Mouse (Mus musculus) MEL (cell line): ENCODE data around the gene Itfg1.
"Not testable (repeated sequence)": the region's sequence is repeated elsewhere in the genome, so short reads cannot be mapped to it uniquely, and the experiment has no call there.

Source experiments
- BHLHE40 ChIP-seq: IDR thresholded peaks from 2 replicates; pipeline ENCODE4 v1.6.1; 2012; ENCODE audit warnings: low read depth, mild to moderate bottlenecking, inconsistent platforms, low read length, improper control_type of control experiment, borderline replicate concordance
- CTCF ChIP-seq, 3 experiments: IDR thresholded peaks in 2 of 3; conservative IDR thresholded peaks in 1 of 3; 2 replicates each; pipeline ENCODE4 v1.5.1; 2011 to 2012; ENCODE audit warnings: low read length in 3 of 3, low read depth in 2 of 3, mild to moderate bottlenecking in 2 of 3, improper control_type of control experiment in 1 of 3, inconsistent platforms in 1 of 3, mixed read lengths in 1 of 3, moderate library complexity in 1 of 3; ENCODE audit not compliant: control insufficient read depth in 1 of 3, insufficient read depth in 1 of 3, poor library complexity in 1 of 3, severe bottlenecking in 1 of 3
- E2F4 ChIP-seq: IDR thresholded peaks from 2 replicates; pipeline ENCODE4 v1.6.1; 2011; ENCODE audit warnings: low read depth, low read length, improper control_type of control experiment, borderline replicate concordance
- ELF1 ChIP-seq: IDR thresholded peaks from 2 replicates; pipeline ENCODE4 v1.6.1; 2014; ENCODE audit warnings: low read depth, mild to moderate bottlenecking, inconsistent platforms, low read length, improper control_type of control experiment, moderate library complexity
- ETS1 ChIP-seq: IDR thresholded peaks from 2 replicates; pipeline ENCODE4 v1.6.1; 2012; ENCODE audit warnings: low read depth, mild to moderate bottlenecking, inconsistent platforms, low read length, improper control_type of control experiment, moderate library complexity
- GABPA ChIP-seq: IDR thresholded peaks from 2 replicates; pipeline ENCODE4 v1.6.1; 2012; ENCODE audit warnings: low read depth, mild to moderate bottlenecking, inconsistent platforms, low read length, improper control_type of control experiment, moderate library complexity
- MAX ChIP-seq: IDR thresholded peaks from 2 replicates; pipeline ENCODE4 v1.6.1; 2011; ENCODE audit warnings: low read length, improper control_type of control experiment
- MEF2A ChIP-seq: IDR thresholded peaks from 2 replicates; pipeline ENCODE4 v1.6.1; 2014; ENCODE audit warnings: low read depth, mild to moderate bottlenecking, inconsistent platforms, low read length, improper control_type of control experiment; ENCODE audit not compliant: poor library complexity, insufficient replicate concordance, severe bottlenecking; ENCODE audit errors: extremely low read depth
- POLR2A ChIP-seq, 2 experiments: IDR thresholded peaks; 2 replicates each; pipeline ENCODE4 v1.6.1; 2011 to 2012; ENCODE audit warnings: low read length in 2 of 2, mild to moderate bottlenecking in 2 of 2, control low read depth in 1 of 2, improper control_type of control experiment in 1 of 2, low read depth in 1 of 2, moderate library complexity in 1 of 2; ENCODE audit not compliant: control insufficient read depth in 1 of 2, insufficient read depth in 1 of 2, poor library complexity in 1 of 2
- SIN3A ChIP-seq: IDR thresholded peaks from 2 replicates; pipeline ENCODE4 v1.6.1; 2012; ENCODE audit warnings: low read length, improper control_type of control experiment, inconsistent platforms
- TCF12 ChIP-seq: IDR thresholded peaks from 2 replicates; pipeline ENCODE4 v1.6.1; 2014; ENCODE audit warnings: low read depth, mild to moderate bottlenecking, inconsistent platforms, low read length, improper control_type of control experiment, moderate library complexity
- USF1 ChIP-seq: IDR thresholded peaks from 2 replicates; pipeline ENCODE4 v1.6.1; 2014; ENCODE audit warnings: low read depth, mild to moderate bottlenecking, inconsistent platforms, low read length, improper control_type of control experiment, moderate library complexity

DNA sequence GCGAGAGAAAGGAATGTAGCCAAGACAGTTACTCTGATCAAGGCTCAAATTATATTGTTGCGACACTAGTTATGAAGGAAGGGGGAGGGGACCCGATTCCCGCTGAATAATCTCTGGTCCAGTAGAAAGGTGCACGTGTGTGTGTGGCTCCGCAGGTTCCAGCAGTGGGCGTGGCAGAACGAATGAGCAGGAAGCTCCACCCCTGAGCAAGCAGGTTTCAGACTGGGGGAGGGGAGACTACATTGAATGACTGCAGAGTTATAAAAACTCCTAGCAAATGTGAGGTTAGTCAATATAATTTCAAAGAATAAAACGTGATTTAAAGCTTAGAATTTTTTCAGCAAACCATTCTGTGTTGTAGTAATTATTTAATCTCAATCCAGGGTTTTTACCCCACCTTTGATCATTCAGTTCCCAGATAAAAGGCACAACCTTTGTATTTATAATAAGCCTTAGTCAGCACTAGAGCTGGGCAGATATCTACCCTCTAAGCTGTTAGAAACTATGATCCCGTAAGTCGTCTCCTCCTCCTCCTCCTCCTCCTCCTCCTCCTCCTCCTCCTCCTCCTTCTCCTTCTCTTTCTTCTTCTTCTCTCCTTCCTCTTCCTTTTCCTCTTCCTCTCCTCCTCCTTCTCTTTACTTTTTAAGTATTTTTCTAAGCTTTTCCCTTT, 16.6 kb upstream of the Itfg1 start:
- not testable (repeated sequence) for TF ChIP-seq MAX; TCF12; POLR2A (IDR thresholded peaks at IDR 0.05; ENCODE audit: control insufficient read depth in 1 of 2, insufficient read depth in 1 of 2, low read depth in 1 of 2, low read length in 2 of 2, poor library complexity in 1 of 2); CTCF (IDR thresholded peaks at IDR 0.05 in 2 of 3, conservative IDR thresholded peaks at IDR 0.05 in 1 of 3; ENCODE audit: control insufficient read depth in 1 of 3, insufficient read depth in 1 of 3, low read depth in 2 of 3, low read length in 3 of 3, poor library complexity in 1 of 3, severe bottlenecking in 1 of 3); ELF1; BHLHE40; ETS1; SIN3A; MEF2A; USF1; E2F4; GABPA
